Mouse (Mus musculus): ENCODE measurements at regions not wholly inside any gene's neighbourhood (a gene's known extent, or its start where the extent isn't known, plus 50 kb on each side); places are given as distances from the start of the nearest gene placed in this dataset.

DNA sequence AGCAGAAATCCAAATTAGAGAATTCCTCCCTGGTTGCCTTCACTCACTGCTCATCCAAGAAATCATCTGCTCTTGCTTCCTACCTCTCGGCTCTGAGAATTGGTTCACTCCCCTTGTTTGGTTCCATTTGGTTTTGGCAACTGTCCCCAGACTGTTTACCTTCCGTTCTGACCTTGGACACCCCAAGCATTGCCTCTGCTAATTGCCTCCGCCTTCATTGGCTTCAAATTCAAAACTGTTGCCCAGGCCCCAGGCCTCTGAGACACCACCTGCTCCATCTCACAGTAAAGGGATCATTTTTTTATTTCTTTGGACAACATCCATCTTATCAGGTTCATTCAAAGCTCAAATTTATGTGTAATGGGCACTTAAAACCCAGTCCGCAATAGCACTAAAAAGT, 93.1 kb upstream of the BC052040 start:
- TF ChIP-seq USF1 (IDR thresholded peaks at IDR 0.05; ENCODE audit: low read depth) (no peak), POLR2A (IDR thresholded peaks at IDR 0.05; ENCODE audit: insufficient read length, low read depth) (no peak), E2F4 (IDR thresholded peaks at IDR 0.05; ENCODE audit: insufficient read depth) (no peak), SRF (IDR thresholded peaks at IDR 0.05; ENCODE audit: control insufficient read depth, insufficient read length, low read depth) (no peak), MYOG (IDR thresholded peaks at IDR 0.05; ENCODE audit: control insufficient read depth in 1 of 3, insufficient read depth in 1 of 3, insufficient read length in 2 of 3, low read depth in 2 of 3) (no peak), POLR2AphosphoS2 (IDR thresholded peaks at IDR 0.05; ENCODE audit: insufficient read length, low read depth) (no peak), MAX (IDR thresholded peaks at IDR 0.05; ENCODE audit: low read depth) (no peak)

All from myocyte (in vitro differentiated cells).